25 mouse cellular contexts compared by ENCODE assay signal in genomic region chr2:92362571-92363228, GRCm38 (mm10). TPM values are rescaled to one million over a fixed set of nuclear protein-coding genes. Genes with fewer than 3 reads are reported as not detected.
A peak's percentile ranks its signal among the peaks of the same experiment; 100 is the strongest.
DNase-seq lines count a peak whose midpoint lies in the region; ATAC-seq and TF ChIP-seq lines count a peak whose summit lies in the region.
"Had no signal": no experiment of that assay in that cellular context is flagged by ENCODE, and none has a peak within 500 bp of the region (broad histone marks: within the 10 kb centered on the region; RNA-seq: fewer than 3 reads in every experiment).

No protein-coding gene starts in this region.

- 82% methylated on average over 6 of the region's 6 CpGs for WGBS in limb, embryonic 15.5 days
- WGBS in limb, embryonic 10.5 days = 92% methylated on average over 6 of the region's 6 CpGs
- 83% methylated on average over 6 of the region's 6 CpGs for WGBS in stomach, postnatal 0 days
- WGBS in intestine, postnatal 0 days = 94% methylated on average over 6 of the region's 6 CpGs

- peaks cover 6% of the 10 kb centered on the region; the same call in 1 of the 2 replicates for H3K4me1 ChIP-seq in limb, embryonic 15.5 days
- H3K4me1 ChIP-seq in limb, embryonic 10.5 days = peaks cover 9% of the 10 kb centered on the region
- H3K4me1 ChIP-seq in stomach, postnatal 0 days (replicated peaks; ENCODE audit: control insufficient read depth, insufficient read depth) = no peaks in the 10 kb centered on the region
- no peaks in the 10 kb centered on the region for H3K4me1 ChIP-seq in intestine, postnatal 0 days (replicated peaks; ENCODE audit: control insufficient read depth, insufficient read depth, low read length)
- H3K4me1 ChIP-seq: embryonic facial prominence, embryonic 12.5 days; heart, embryonic 15.5 days had no signal

- H3K27ac ChIP-seq in limb, embryonic 15.5 days = peak overlapping the region; percentile 11; the same call in 1 of the 2 replicates
- no peak overlapping the region for H3K27ac ChIP-seq in limb, embryonic 10.5 days
- H3K27ac ChIP-seq in stomach, postnatal 0 days (replicated peaks) = 0 out of 2 replicates have a peak overlapping the region, but pooled peaks have one; percentile 35
- no peak overlapping the region for H3K27ac ChIP-seq in intestine, postnatal 0 days (ENCODE audit: low read depth, low read length)
- H3K27ac ChIP-seq: embryonic facial prominence, embryonic 12.5 days; heart, embryonic 15.5 days; hindbrain, embryonic 14.5 days; hindbrain, postnatal 0 days had no signal

- intact Hi-C loops in heart, postnatal 10 days (cut with DNase I) = no loop called here

- H3K4me2 ChIP-seq in limb, embryonic 15.5 days = no peak overlapping the region
- H3K4me2 ChIP-seq in stomach, postnatal 0 days (replicated peaks; ENCODE audit: low read depth) = no peak overlapping the region
- no peak overlapping the region for H3K4me2 ChIP-seq in intestine, postnatal 0 days (replicated peaks; ENCODE audit: low read depth)
- H3K4me2 ChIP-seq: embryonic facial prominence, embryonic 12.5 days; heart, embryonic 12.5 days; heart, embryonic 15.5 days; hindbrain, embryonic 14.5 days had no signal

- H3K27me3 ChIP-seq in limb, embryonic 15.5 days = no peaks in the 10 kb centered on the region
- H3K27me3 ChIP-seq in limb, embryonic 10.5 days (ENCODE audit: low read depth, poor library complexity, severe bottlenecking) = 0 out of 2 replicates have a peak, but pooled peaks cover 6% of the 10 kb centered on the region
- H3K27me3 ChIP-seq in stomach, postnatal 0 days (ENCODE audit: control insufficient read depth, insufficient read depth, low read length) = no peaks in the 10 kb centered on the region
- H3K27me3 ChIP-seq in intestine, postnatal 0 days (replicated peaks; ENCODE audit: control insufficient read depth, insufficient read depth, low read length) = no peaks in the 10 kb centered on the region
- H3K27me3 ChIP-seq: embryonic facial prominence, embryonic 12.5 days; heart, embryonic 15.5 days had no signal

- no peak overlapping the region for H3K9ac ChIP-seq in limb, embryonic 15.5 days
- H3K9ac ChIP-seq in stomach, postnatal 0 days (ENCODE audit: low read length) = no peak overlapping the region
- no peak overlapping the region for H3K9ac ChIP-seq in intestine, postnatal 0 days (ENCODE audit: low read depth, low read length)
- H3K9ac ChIP-seq: embryonic facial prominence, embryonic 12.5 days; forebrain, postnatal 0 days; heart, embryonic 12.5 days; heart, embryonic 15.5 days; hindbrain, embryonic 14.5 days had no signal

- 0 out of 2 replicates have a peak, but pooled peaks have one; percentile 4 for TF ChIP-seq CTCF in stomach, postnatal 0 days (IDR thresholded peaks at IDR 0.05; ENCODE audit: low read depth)
- no peak for TF ChIP-seq CTCF in intestine, postnatal 0 days (IDR thresholded peaks at IDR 0.05; ENCODE audit: low read depth)

- no peaks in the 10 kb centered on the region for H3K9me3 ChIP-seq in limb, embryonic 15.5 days
- H3K9me3 ChIP-seq in limb, embryonic 10.5 days (replicated peaks) = no peaks in the 10 kb centered on the region
- H3K9me3 ChIP-seq in stomach, postnatal 0 days (ENCODE audit: control insufficient read depth, low read length) = no peaks in the 10 kb centered on the region
- no peaks in the 10 kb centered on the region for H3K9me3 ChIP-seq in intestine, postnatal 0 days (ENCODE audit: control insufficient read depth)
- H3K9me3 ChIP-seq: embryonic facial prominence, embryonic 12.5 days; heart, embryonic 12.5 days; heart, embryonic 15.5 days had no signal

- H3K4me3 ChIP-seq in limb, embryonic 15.5 days = no peak overlapping the region
- H3K4me3 ChIP-seq in limb, embryonic 10.5 days = no peak overlapping the region
- H3K4me3 ChIP-seq in stomach, postnatal 0 days (ENCODE audit: low read depth, low read length) = no peak overlapping the region
- no peak overlapping the region for H3K4me3 ChIP-seq in intestine, postnatal 0 days (ENCODE audit: low read depth, low read length)
- H3K4me3 ChIP-seq: embryonic facial prominence, embryonic 12.5 days; heart, embryonic 12.5 days; heart, embryonic 15.5 days had no signal

- peak; percentile 1 for DNase-seq in adrenal gland, postnatal 25 days
- DNase-seq in adrenal gland, adult 18-20 months (ENCODE audit: low spot score in 2 of 2) = no peak
- DNase-seq in heart, adult 11 months = peak; percentile 83
- no peak for DNase-seq in heart, postnatal 10 days
- no peak for DNase-seq in limb, embryonic 10.5 days (ENCODE audit: low spot score)
- DNase-seq in stomach, postnatal 0 days (ENCODE audit: low spot score) = no peak
- DNase-seq: adrenal gland, postnatal 10 days; cerebellum, adult 11 months; cerebellum, adult 8-10 months; cerebellum, postnatal 36 days; forebrain, postnatal 0 days; gastrocnemius, postnatal 25 days; heart, postnatal 14 days; heart, postnatal 4 days had no signal

- peaks cover 67% of the 10 kb centered on the region for H3K36me3 ChIP-seq in limb, embryonic 15.5 days
- H3K36me3 ChIP-seq in limb, embryonic 10.5 days = peaks cover 73% of the 10 kb centered on the region
- H3K36me3 ChIP-seq in stomach, postnatal 0 days (ENCODE audit: control insufficient read depth, insufficient read depth, low read length) = peaks cover 14% of the 10 kb centered on the region; the same call in 1 of the 2 replicates
- H3K36me3 ChIP-seq in intestine, postnatal 0 days (ENCODE audit: control insufficient read depth, insufficient read depth) = peaks cover 62% of the 10 kb centered on the region

- no peak for TF ChIP-seq EP300 in stomach, postnatal 0 days (optimal IDR thresholded peaks at IDR 0.05)

- ATAC-seq in limb, embryonic 15.5 days (ENCODE audit: insufficient number of reproducible peaks, low FRiP score, low TSS enrichment, low read depth) = no peak
- no peak for ATAC-seq in stomach, postnatal 0 days (ENCODE audit: low FRiP score, low TSS enrichment)
- ATAC-seq in intestine, postnatal 0 days = no peak
- ATAC-seq: activated CD4-positive, CD25-positive, alpha-beta regulatory T cell, adult 4 months; forebrain, embryonic 14.5 days; forebrain, postnatal 0 days; hindbrain, postnatal 0 days; inflammation-experienced regulatory T-cells, adult 6 months; intestine, embryonic 16.5 days had no signal

RNA-seq across cellular contexts. Expression of gene Pex16, which starts 11.8 kb away (rescaled TPM):
- 169 and 237 TPM in 2 replicates for total RNA-seq in adrenal gland, postnatal 25 days (2021)
- total RNA-seq in adrenal gland, adult 18-20 months (2021) = 100 to 1,000 TPM in 1 of 2 experiments, 10 to 100 TPM in 1; 90.6 to 183 TPM
- 10 to 100 TPM; 23.0 to 29.8 TPM for total RNA-seq in heart, postnatal 10 days (2021)
- polyA plus RNA-seq in limb, embryonic 15.5 days (2015; fragmentation: Nextera tagmentation; extraction: Ambion mirVana) = 25.2 and 27.6 TPM in 2 replicates
- 19.6 and 20.6 TPM in 2 replicates for polyA plus RNA-seq in limb, embryonic 10.5 days (2016; fragmentation: Nextera tagmentation; extraction: Ambion mirVana)
- 33.5 and 38.3 TPM in 2 replicates for polyA plus RNA-seq in stomach, postnatal 0 days (2015; fragmentation: Nextera tagmentation; extraction: Ambion mirVana)
- polyA plus RNA-seq in intestine, postnatal 0 days (2015; fragmentation: Nextera tagmentation; extraction: Ambion mirVana) = 84.8 and 86.0 TPM in 2 replicates

RNA-seq across cellular contexts. Expression of gene Large2, which starts 12.0 kb away (rescaled TPM):
- total RNA-seq in adrenal gland, postnatal 25 days (2021) = 2.8 and 4.1 TPM in 2 replicates
- total RNA-seq in adrenal gland, adult 18-20 months (2021) = 1 to 10 TPM in 1 of 2 experiments, not detected in 1; 2.7 TPM
- total RNA-seq in heart, postnatal 10 days (2021) = under 1 TPM; 0.10 to 0.99 TPM
- 17.6 and 18.4 TPM in 2 replicates for polyA plus RNA-seq in limb, embryonic 15.5 days (2015; fragmentation: Nextera tagmentation; extraction: Ambion mirVana)
- polyA plus RNA-seq in limb, embryonic 10.5 days (2016; fragmentation: Nextera tagmentation; extraction: Ambion mirVana) = 11.5 and 13.0 TPM in 2 replicates
- polyA plus RNA-seq in stomach, postnatal 0 days (2015; fragmentation: Nextera tagmentation; extraction: Ambion mirVana) = 8.7 and 9.4 TPM in 2 replicates
- polyA plus RNA-seq in intestine, postnatal 0 days (2015; fragmentation: Nextera tagmentation; extraction: Ambion mirVana) = 8.3 and 9.1 TPM in 2 replicates
- polyA plus RNA-seq: activated CD4-positive, CD25-positive, alpha-beta regulatory T cell, adult 4 months had no signal

RNA-seq across cellular contexts. Expression of gene 1700029I15Rik, which starts 19.6 kb away (rescaled TPM):
- 18.7 and 19.1 TPM in 2 replicates for total RNA-seq in adrenal gland, postnatal 25 days (2021)
- total RNA-seq in adrenal gland, adult 18-20 months (2021) = 10 to 100 TPM in 1 of 2 experiments, 1 to 10 TPM in 1; 6.6 to 15.3 TPM
- 1 to 10 TPM; 2.0 to 2.1 TPM for total RNA-seq in heart, postnatal 10 days (2021)
- 3.5 TPM in 2 replicates for polyA plus RNA-seq in limb, embryonic 15.5 days (2015; fragmentation: Nextera tagmentation; extraction: Ambion mirVana)
- polyA plus RNA-seq in limb, embryonic 10.5 days (2016; fragmentation: Nextera tagmentation; extraction: Ambion mirVana) = 2.5 and 3.3 TPM in 2 replicates
- polyA plus RNA-seq in stomach, postnatal 0 days (2015; fragmentation: Nextera tagmentation; extraction: Ambion mirVana) = 1.7 and 2.3 TPM in 2 replicates
- polyA plus RNA-seq in intestine, postnatal 0 days (2015; fragmentation: Nextera tagmentation; extraction: Ambion mirVana) = 2.1 and 3.1 TPM in 2 replicates

RNA-seq across cellular contexts. Expression of gene Mapk8ip1, which starts 38.4 kb away (rescaled TPM):
- 27.0 and 30.8 TPM in 2 replicates for total RNA-seq in adrenal gland, postnatal 25 days (2021)
- 10 to 100 TPM; 29.6 to 32.3 TPM for total RNA-seq in adrenal gland, adult 18-20 months (2021)
- total RNA-seq in heart, postnatal 10 days (2021) = 10 to 100 TPM in 1 of 2 experiments, 1 to 10 TPM in 1; 9.3 to 10.3 TPM
- polyA plus RNA-seq in limb, embryonic 15.5 days (2015; fragmentation: Nextera tagmentation; extraction: Ambion mirVana) = 23.8 and 27.0 TPM in 2 replicates
- polyA plus RNA-seq in limb, embryonic 10.5 days (2016; fragmentation: Nextera tagmentation; extraction: Ambion mirVana) = 28.5 and 36.3 TPM in 2 replicates
- polyA plus RNA-seq in stomach, postnatal 0 days (2015; fragmentation: Nextera tagmentation; extraction: Ambion mirVana) = 10.3 and 12.5 TPM in 2 replicates
- polyA plus RNA-seq in intestine, postnatal 0 days (2015; fragmentation: Nextera tagmentation; extraction: Ambion mirVana) = 7.2 and 7.4 TPM in 2 replicates

Comparison
In these comparisons a context has a peak if more than half of its experiments do, and no peak if none do; other contexts are left out.
1. DNase-seq: peak in adrenal gland, postnatal 25 days (single experiment) and heart, adult 11 months (single experiment); none in adrenal gland, adult 18-20 months (0 of 2), heart, postnatal 10 days (0 of 2), limb, embryonic 10.5 days (single experiment) and stomach, postnatal 0 days (single experiment).
2. H3K27ac ChIP-seq: peak in limb, embryonic 15.5 days (single experiment) and stomach, postnatal 0 days (single experiment); none in limb, embryonic 10.5 days (single experiment) and intestine, postnatal 0 days (single experiment).